Mouse (Mus musculus): ENCODE measurements around the gene Kpna7. TPM values are rescaled to one million over a fixed set of nuclear protein-coding genes. Genes with fewer than 3 reads are reported as not detected.
"Not testable (repeated sequence)": the region's sequence is repeated elsewhere in the genome, so short reads cannot be mapped to it uniquely, and the experiment has no call there.

The Kpna7 gene
- polyA plus RNA-seq, 2 experiments, result not detected

GRCm38 (mm10) chr5:145020712-145021111 is 63.1 kb downstream of the Kpna7 start:
- not testable (repeated sequence) for H3K36me3 ChIP-seq (ENCODE audit: control insufficient read depth, insufficient read depth, low read length); H3K4me2 ChIP-seq (replicated peaks; ENCODE audit: low read depth, low read length, severe bottlenecking); DNase-seq (ENCODE audit: low spot score); H3K27ac ChIP-seq (replicated peaks; ENCODE audit: low read depth, low read length); H3K4me1 ChIP-seq (ENCODE audit: control insufficient read depth, insufficient read depth, low read length); ATAC-seq (ENCODE audit: low FRiP score, low read depth); H3K9ac ChIP-seq (ENCODE audit: low read depth, low read length, severe bottlenecking); H3K9me3 ChIP-seq (ENCODE audit: control insufficient read depth, low read length); H3K4me3 ChIP-seq (replicated peaks; ENCODE audit: low read length); H3K27me3 ChIP-seq (ENCODE audit: control insufficient read depth, insufficient read depth, low read length)
- WGBS, result 63% methylated on average over 1 of the region's 1 CpGs

DNA sequence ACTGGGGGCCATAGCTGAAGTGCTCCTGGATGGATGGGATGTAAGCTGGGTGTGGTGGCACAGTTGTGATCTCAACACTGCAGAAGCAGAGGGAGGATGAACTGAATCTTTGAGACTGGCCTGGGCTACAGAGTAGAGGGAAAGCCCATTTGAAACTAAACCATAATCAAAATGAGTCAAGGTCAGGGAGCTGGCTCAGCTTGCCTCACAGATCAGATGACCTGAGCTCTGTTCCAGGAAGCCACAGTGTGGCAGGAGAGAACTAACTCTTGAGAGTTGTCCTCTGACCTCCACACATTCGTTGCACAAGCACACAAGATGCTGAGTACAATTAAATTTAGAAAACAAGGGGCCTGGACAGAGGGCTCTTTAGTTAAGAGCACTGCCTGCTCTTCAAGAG is 63.6 kb downstream of the Kpna7 start:
- not testable (repeated sequence) for H3K9ac ChIP-seq (ENCODE audit: low read depth, low read length, severe bottlenecking); H3K27ac ChIP-seq (replicated peaks; ENCODE audit: low read depth, low read length); H3K4me2 ChIP-seq (replicated peaks; ENCODE audit: low read depth, low read length, severe bottlenecking); H3K4me1 ChIP-seq (ENCODE audit: control insufficient read depth, insufficient read depth, low read length); H3K36me3 ChIP-seq (ENCODE audit: control insufficient read depth, insufficient read depth, low read length); DNase-seq (ENCODE audit: low spot score); H3K27me3 ChIP-seq (ENCODE audit: control insufficient read depth, insufficient read depth, low read length); H3K4me3 ChIP-seq (replicated peaks; ENCODE audit: low read length); H3K9me3 ChIP-seq (ENCODE audit: control insufficient read depth, low read length); ATAC-seq (ENCODE audit: low FRiP score, low read depth)
- WGBS, result 38% methylated on average over 1 of the region's 1 CpGs

DNA sequence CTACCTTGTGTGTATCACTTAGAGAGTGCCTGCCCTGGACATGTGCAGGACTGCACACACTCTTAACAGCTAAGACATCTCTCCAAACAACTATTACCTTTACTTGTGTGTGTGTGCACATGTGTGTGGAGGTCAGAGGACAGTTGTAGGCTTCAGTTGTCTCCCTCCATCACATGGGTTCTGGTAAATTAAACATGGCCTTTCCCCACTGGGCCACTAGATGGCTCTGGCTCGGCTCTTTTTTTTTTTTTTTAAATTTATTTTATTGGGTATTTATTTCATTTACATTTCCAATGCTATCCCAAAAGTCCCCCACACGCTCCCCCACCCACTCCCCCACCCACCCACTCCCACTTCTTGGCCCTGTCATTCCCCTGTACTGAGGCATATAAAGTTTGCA is 67.1 kb downstream of the Kpna7 start:
- ATAC-seq (ENCODE audit: low FRiP score, low read depth); H3K4me1 ChIP-seq (ENCODE audit: control insufficient read depth, insufficient read depth, low read length); H3K4me2 ChIP-seq (replicated peaks; ENCODE audit: low read depth, low read length, severe bottlenecking); H3K9ac ChIP-seq (ENCODE audit: low read depth, low read length, severe bottlenecking); H3K27me3 ChIP-seq (ENCODE audit: control insufficient read depth, insufficient read depth, low read length); H3K4me3 ChIP-seq (replicated peaks; ENCODE audit: low read length); DNase-seq (ENCODE audit: low spot score); H3K36me3 ChIP-seq (ENCODE audit: control insufficient read depth, insufficient read depth, low read length); H3K27ac ChIP-seq (replicated peaks; ENCODE audit: low read depth, low read length); H3K9me3 ChIP-seq (ENCODE audit: control insufficient read depth, low read length): not testable (repeated sequence)
- 50% methylated on average over 2 of the region's 2 CpGs for WGBS

- H3K4me2 ChIP-seq (replicated peaks; ENCODE audit: low read depth, low read length, severe bottlenecking), result no peak overlapping the region
- H3K9me3 ChIP-seq (ENCODE audit: control insufficient read depth, low read length), result no peaks in the 10 kb centered on the region
- ATAC-seq (ENCODE audit: low FRiP score, low read depth) (no peak), DNase-seq (ENCODE audit: low spot score) (no peak)
- no peaks in the 10 kb centered on the region for H3K27me3 ChIP-seq (ENCODE audit: control insufficient read depth, insufficient read depth, low read length)
- H3K4me3 ChIP-seq (replicated peaks; ENCODE audit: low read length), result no peak overlapping the region
- no peak overlapping the region for H3K27ac ChIP-seq (replicated peaks; ENCODE audit: low read depth, low read length)
- H3K36me3 ChIP-seq (ENCODE audit: control insufficient read depth, insufficient read depth, low read length), result no peaks in the 10 kb centered on the region
- WGBS, result 8% methylated on average over 1 of the region's 1 CpGs
- TF ChIP-seq POLR2A (IDR thresholded peaks at IDR 0.05; ENCODE audit: borderline replicate concordance, extremely low read depth, insufficient read depth, insufficient read length), result no peak
- no peaks in the 10 kb centered on the region for H3K4me1 ChIP-seq (ENCODE audit: control insufficient read depth, insufficient read depth, low read length)
- no peak overlapping the region for H3K9ac ChIP-seq (ENCODE audit: low read depth, low read length, severe bottlenecking)
Measured at GRCm38 (mm10) chr5:145014278-145014677, 69.6 kb downstream of the Kpna7 start.

DNA sequence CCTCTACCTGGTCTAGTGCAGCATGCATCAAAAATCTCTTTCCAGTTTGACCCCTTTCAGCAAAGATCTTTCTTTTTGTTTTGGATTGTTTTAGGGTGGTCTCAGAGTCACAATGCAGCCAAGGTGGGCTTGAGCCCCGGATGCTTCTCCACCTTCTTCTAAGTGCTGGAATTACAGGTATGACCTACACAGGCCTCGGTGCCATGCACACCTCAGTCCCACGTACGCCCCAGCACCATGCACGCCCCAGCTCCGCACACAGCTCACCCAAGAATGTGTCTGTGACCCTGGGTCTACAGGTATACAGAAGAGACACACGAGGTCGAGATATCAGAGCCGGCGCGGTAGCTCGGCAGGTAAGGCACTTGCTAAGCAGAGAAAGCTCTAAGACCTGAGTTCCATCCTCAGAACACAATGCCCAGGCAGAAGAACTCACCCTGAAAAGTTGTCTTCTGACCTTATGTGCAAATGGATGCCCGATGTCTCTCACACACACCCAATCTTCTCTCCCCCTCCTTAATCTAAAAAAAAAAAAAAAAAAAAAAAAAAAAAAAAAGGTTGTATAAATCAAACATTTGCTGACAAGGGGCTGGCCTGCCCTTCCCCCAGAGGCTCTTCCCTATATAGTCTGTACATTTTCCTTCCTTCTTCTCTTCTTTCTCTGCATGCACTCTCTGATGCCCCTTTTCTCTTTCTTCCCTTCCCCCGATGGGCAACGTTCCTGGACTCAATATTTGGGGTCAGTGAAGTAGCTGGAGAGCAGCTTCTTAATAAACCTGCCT is 74.8 kb downstream of the Kpna7 start:
- no peak overlapping the region for H3K27ac ChIP-seq (replicated peaks; ENCODE audit: low read depth, low read length)
- ATAC-seq (ENCODE audit: low FRiP score, low read depth), result no peak
- H3K9me3 ChIP-seq (ENCODE audit: control insufficient read depth, low read length), result no peaks in the 10 kb centered on the region
- H3K9ac ChIP-seq (ENCODE audit: low read depth, low read length, severe bottlenecking), result no peak overlapping the region
- no peak for DNase-seq (ENCODE audit: low spot score)
- H3K4me3 ChIP-seq (replicated peaks; ENCODE audit: low read length), result no peak overlapping the region
- no peaks in the 10 kb centered on the region for H3K36me3 ChIP-seq (ENCODE audit: control insufficient read depth, insufficient read depth, low read length)
- no peaks in the 10 kb centered on the region for H3K4me1 ChIP-seq (ENCODE audit: control insufficient read depth, insufficient read depth, low read length)
- no peaks in the 10 kb centered on the region for H3K27me3 ChIP-seq (ENCODE audit: control insufficient read depth, insufficient read depth, low read length)
- no peak for TF ChIP-seq POLR2A (IDR thresholded peaks at IDR 0.05; ENCODE audit: borderline replicate concordance, extremely low read depth, insufficient read depth, insufficient read length)
- 85% methylated on average over 15 of the region's 15 CpGs for WGBS
- H3K4me2 ChIP-seq (replicated peaks; ENCODE audit: low read depth, low read length, severe bottlenecking), result no peak overlapping the region

- 62% methylated on average over 6 of the region's 6 CpGs for WGBS
Measured at GRCm38 (mm10) chr5:145005596-145005995, 78.2 kb downstream of the Kpna7 start.

More at GRCm38 (mm10) chr5:145005596-145005995, 78.2 kb downstream of the Kpna7 start:
- TF ChIP-seq POLR2A (IDR thresholded peaks at IDR 0.05; ENCODE audit: borderline replicate concordance, extremely low read depth, insufficient read depth, insufficient read length), result no peak
- Histone ChIP-seq H3K4me1 (ENCODE audit: control insufficient read depth, insufficient read depth, low read length) (no peaks in the 10 kb centered on the region), H3K27ac (replicated peaks; ENCODE audit: low read depth, low read length) (no peak overlapping the region), H3K9ac (ENCODE audit: low read depth, low read length, severe bottlenecking) (no peak overlapping the region), H3K4me3 (replicated peaks; ENCODE audit: low read length) (no peak overlapping the region), H3K27me3 (ENCODE audit: control insufficient read depth, insufficient read depth, low read length) (no peaks in the 10 kb centered on the region), H3K36me3 (ENCODE audit: control insufficient read depth, insufficient read depth, low read length) (no peaks in the 10 kb centered on the region), H3K4me2 (replicated peaks; ENCODE audit: low read depth, low read length, severe bottlenecking) (no peak overlapping the region), H3K9me3 (ENCODE audit: control insufficient read depth, low read length) (no peaks in the 10 kb centered on the region)
- DNase-seq (ENCODE audit: low spot score) (no peak), ATAC-seq (ENCODE audit: low FRiP score, low read depth) (no peak)

Data from limb, embryonic 14.5 days (tissue).